Mouse (Mus musculus) myocyte (in vitro differentiated cells): ENCODE measurements around the gene Setd5.

Experiments used
- E2F4 ChIP-seq: IDR thresholded peaks from one replicate; pipeline ENCODE4 v1.6.1; 2011; ENCODE audit warnings: mild to moderate bottlenecking, control low read depth, moderate library complexity; ENCODE audit not compliant: insufficient read depth
- MYOG ChIP-seq, 3 experiments: IDR thresholded peaks; one replicate each; pipeline ENCODE4 v1.6.1; 2011; ENCODE audit warnings: control low read depth in 2 of 3, low read depth in 2 of 3, mild to moderate bottlenecking in 2 of 3; ENCODE audit not compliant: insufficient read length in 2 of 3, control insufficient read depth in 1 of 3, insufficient read depth in 1 of 3
- TCF12 ChIP-seq: IDR thresholded peaks from one replicate; pipeline ENCODE4 v1.6.1; 2011; ENCODE audit warnings: mild to moderate bottlenecking, control low read depth; ENCODE audit not compliant: poor library complexity, insufficient read depth, severe bottlenecking

- TF ChIP-seq MYOG (IDR thresholded peaks at IDR 0.05; ENCODE audit: control insufficient read depth in 1 of 3, insufficient read depth in 1 of 3, insufficient read length in 2 of 3, low read depth in 2 of 3) (no peak), E2F4 (no peak), TCF12 (no peak)
Measured at GRCm38 (mm10) chr6:113133360-113133759, 56.2 kb downstream of the Setd5 start.
